Mouse (Mus musculus): Measurements from ENCODE around the gene Mettl7b. TPM values are rescaled to one million over a fixed set of nuclear protein-coding genes. Genes with fewer than 3 reads are reported as not detected.

The Mettl7b gene
- total RNA-seq, 1 experiment from 2014 or later, result not detected

- ATAC-seq (replicated peaks in 1 of 2; ENCODE audit: insufficient read depth in 1 of 2, low FRiP score in 2 of 2, low TSS enrichment in 1 of 2, low read depth in 1 of 2, poor library complexity in 2 of 2, severe bottlenecking in 2 of 2), result no peak
These were observed 32.4 kb downstream of the Mettl7b start for GRCm38 (mm10) chr10:128928356-128928755.

GRCm38 (mm10) chr10:128923935-128924334 is 36.9 kb downstream of the Mettl7b start, which contains the start of gene Bloc1s1:
TSS of gene Bloc1s1 (minus strand) at chr10:128924035.
- ATAC-seq (replicated peaks in 1 of 2; ENCODE audit: insufficient read depth in 1 of 2, low FRiP score in 2 of 2, low TSS enrichment in 1 of 2, low read depth in 1 of 2, poor library complexity in 2 of 2, severe bottlenecking in 2 of 2), result no peak

GRCm38 (mm10) chr10:128923013-128923691 is 37.6 kb downstream of the Mettl7b start:
- ATAC-seq (replicated peaks in 1 of 2; ENCODE audit: insufficient read depth in 1 of 2, low FRiP score in 2 of 2, low TSS enrichment in 1 of 2, low read depth in 1 of 2, poor library complexity in 2 of 2, severe bottlenecking in 2 of 2), result peak; percentile 89 to 96

GRCm38 (mm10) chr10:128922822-128923012 is 38.1 kb downstream of the Mettl7b start, which contains the start of gene Rdh5:
TSS of gene Rdh5 (minus strand) at chr10:128922888.
- no peak for ATAC-seq (replicated peaks in 1 of 2; ENCODE audit: insufficient read depth in 1 of 2, low FRiP score in 2 of 2, low TSS enrichment in 1 of 2, low read depth in 1 of 2, poor library complexity in 2 of 2, severe bottlenecking in 2 of 2)

- ATAC-seq (replicated peaks in 1 of 2; ENCODE audit: insufficient read depth in 1 of 2, low FRiP score in 2 of 2, low TSS enrichment in 1 of 2, low read depth in 1 of 2, poor library complexity in 2 of 2, severe bottlenecking in 2 of 2), result no peak
These were observed 38.6 kb downstream of the Mettl7b start for GRCm38 (mm10) chr10:128921883-128922821.

- ATAC-seq (replicated peaks in 1 of 2; ENCODE audit: insufficient read depth in 1 of 2, low FRiP score in 2 of 2, low TSS enrichment in 1 of 2, low read depth in 1 of 2, poor library complexity in 2 of 2, severe bottlenecking in 2 of 2), result no peak
These were observed 39.5 kb downstream of the Mettl7b start for GRCm38 (mm10) chr10:128921251-128921650.

GRCm38 (mm10) chr10:128920736-128921161 is 40.0 kb downstream of the Mettl7b start:
- no peak for ATAC-seq (replicated peaks in 1 of 2; ENCODE audit: insufficient read depth in 1 of 2, low FRiP score in 2 of 2, low TSS enrichment in 1 of 2, low read depth in 1 of 2, poor library complexity in 2 of 2, severe bottlenecking in 2 of 2)

GRCm38 (mm10) chr10:128919966-128920365 is 40.8 kb downstream of the Mettl7b start:
- ATAC-seq (replicated peaks in 1 of 2; ENCODE audit: insufficient read depth in 1 of 2, low FRiP score in 2 of 2, low TSS enrichment in 1 of 2, low read depth in 1 of 2, poor library complexity in 2 of 2, severe bottlenecking in 2 of 2), result no peak

- no peak for ATAC-seq (replicated peaks in 1 of 2; ENCODE audit: insufficient read depth in 1 of 2, low FRiP score in 2 of 2, low TSS enrichment in 1 of 2, low read depth in 1 of 2, poor library complexity in 2 of 2, severe bottlenecking in 2 of 2)
These were observed 41.6 kb downstream of the Mettl7b start for GRCm38 (mm10) chr10:128919203-128919631.

GRCm38 (mm10) chr10:128918246-128918645 is 42.5 kb downstream of the Mettl7b start:
- ATAC-seq (replicated peaks in 1 of 2; ENCODE audit: insufficient read depth in 1 of 2, low FRiP score in 2 of 2, low TSS enrichment in 1 of 2, low read depth in 1 of 2, poor library complexity in 2 of 2, severe bottlenecking in 2 of 2), result no peak

GRCm38 (mm10) chr10:128917400-128917799 is 43.4 kb downstream of the Mettl7b start:
- no peak for ATAC-seq (replicated peaks in 1 of 2; ENCODE audit: insufficient read depth in 1 of 2, low FRiP score in 2 of 2, low TSS enrichment in 1 of 2, low read depth in 1 of 2, poor library complexity in 2 of 2, severe bottlenecking in 2 of 2)

- no peak for ATAC-seq (replicated peaks in 1 of 2; ENCODE audit: insufficient read depth in 1 of 2, low FRiP score in 2 of 2, low TSS enrichment in 1 of 2, low read depth in 1 of 2, poor library complexity in 2 of 2, severe bottlenecking in 2 of 2)
These were observed 44.1 kb downstream of the Mettl7b start for GRCm38 (mm10) chr10:128916665-128917064.

- ATAC-seq (replicated peaks in 1 of 2; ENCODE audit: insufficient read depth in 1 of 2, low FRiP score in 2 of 2, low TSS enrichment in 1 of 2, low read depth in 1 of 2, poor library complexity in 2 of 2, severe bottlenecking in 2 of 2), result no peak
These were observed 45.2 kb downstream of the Mettl7b start for GRCm38 (mm10) chr10:128915550-128915949.

GRCm38 (mm10) chr10:128913696-128914095 is 47.1 kb downstream of the Mettl7b start:
- no peak for ATAC-seq (replicated peaks in 1 of 2; ENCODE audit: insufficient read depth in 1 of 2, low FRiP score in 2 of 2, low TSS enrichment in 1 of 2, low read depth in 1 of 2, poor library complexity in 2 of 2, severe bottlenecking in 2 of 2)

GRCm38 (mm10) chr10:128913219-128913618 is 47.6 kb downstream of the Mettl7b start:
- peak; percentile 66 to 72 for ATAC-seq (replicated peaks in 1 of 2; ENCODE audit: insufficient read depth in 1 of 2, low FRiP score in 2 of 2, low TSS enrichment in 1 of 2, low read depth in 1 of 2, poor library complexity in 2 of 2, severe bottlenecking in 2 of 2)

GRCm38 (mm10) chr10:128912791-128913190 is 48.0 kb downstream of the Mettl7b start:
- no peak for ATAC-seq (replicated peaks in 1 of 2; ENCODE audit: insufficient read depth in 1 of 2, low FRiP score in 2 of 2, low TSS enrichment in 1 of 2, low read depth in 1 of 2, poor library complexity in 2 of 2, severe bottlenecking in 2 of 2)

GRCm38 (mm10) chr10:128912268-128912667 is 48.5 kb downstream of the Mettl7b start:
- no peak for ATAC-seq (replicated peaks in 1 of 2; ENCODE audit: insufficient read depth in 1 of 2, low FRiP score in 2 of 2, low TSS enrichment in 1 of 2, low read depth in 1 of 2, poor library complexity in 2 of 2, severe bottlenecking in 2 of 2)

GRCm38 (mm10) chr10:128911430-128911829 is 49.4 kb downstream of the Mettl7b start:
- ATAC-seq (replicated peaks in 1 of 2; ENCODE audit: insufficient read depth in 1 of 2, low FRiP score in 2 of 2, low TSS enrichment in 1 of 2, low read depth in 1 of 2, poor library complexity in 2 of 2, severe bottlenecking in 2 of 2), result peak; percentile 12 to 15; a peak in 1 of 4 replicates

Data from hematopoietic stem cell, adult 5-6 weeks (primary cell).